Mouse (Mus musculus) erythroblast, embryonic 14.5 days (primary cell): ENCODE results near the gene Pdcd1lg2.

ENCODE experiments used
- GATA1 ChIP-seq: IDR thresholded peaks from 2 replicates; pipeline ENCODE4 v1.6.1; 2012; ENCODE audit warnings: low read length, inconsistent platforms, mixed read lengths
- TAL1 ChIP-seq: IDR thresholded peaks from 3 replicates; pipeline ENCODE4 v1.6.1; 2012; ENCODE audit warnings: low read length, inconsistent platforms, mixed read lengths

DNA sequence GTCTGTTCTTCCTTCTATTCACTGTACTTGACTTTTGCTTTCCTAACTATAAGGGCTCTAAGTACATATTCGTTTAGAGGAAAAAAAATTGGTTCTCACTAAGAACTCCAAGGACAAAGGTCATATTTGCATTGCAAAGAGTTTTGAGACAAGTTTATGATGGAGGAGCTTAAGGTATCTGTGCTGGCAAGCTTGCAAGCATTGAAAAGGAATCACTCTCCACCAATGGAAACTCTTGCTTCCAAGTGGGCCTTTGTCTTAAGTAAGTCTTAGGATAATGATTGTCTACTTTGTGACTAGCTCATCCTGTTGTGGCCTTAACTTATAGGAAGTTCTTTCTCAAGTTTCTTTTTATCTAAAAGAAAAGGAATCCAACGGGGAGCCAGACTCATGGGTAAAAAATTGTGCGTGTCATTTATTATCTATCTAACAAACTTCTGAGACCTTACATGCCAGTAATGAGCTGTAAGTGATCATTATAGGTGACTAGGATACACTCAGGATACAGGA, 5.7 kb downstream of the Pdcd1lg2 start:
- TF ChIP-seq GATA1 (no peak), TAL1 (no peak)
